Mouse (Mus musculus) urinary bladder, postnatal 0 days (tissue): ENCODE results near the gene Fsip2. TPM values are rescaled to one million over a fixed set of nuclear protein-coding genes. Genes with fewer than 3 reads are reported as not detected.

ENCODE experiments used
- polyA plus RNA-seq: library from polyadenylated mRNA; unstranded; fragments of >200 nt; fragmentation: Nextera tagmentation; extraction: Ambion mirVana; gene quantifications from 2 replicates; pipeline ENCODE4 v1.2.1, GENCODE M21; 2015

The Fsip2 gene
- not detected in 2 replicates for polyA plus RNA-seq

GRCm38 (mm10) chr2:82943472-82943871 lies at the start of gene Fsip2:
TSS of gene Fsip2 (plus strand) at chr2:82943634.

